Mouse (Mus musculus) liver, embryonic 15.5 days (tissue): ENCODE measurements around the gene Cfap54. TPM values are rescaled to one million over a fixed set of nuclear protein-coding genes. Genes with fewer than 3 reads are reported as not detected.

Experiments used
- ATAC-seq: fragments of 200-750 bp; cut with Nextera tagmentation; 2 replicates; pipeline ENCODE4 v1.8.0; 2017; ENCODE audit warnings: moderate number of reproducible peaks, mild to moderate bottlenecking, moderate library complexity; ENCODE audit not compliant: insufficient read depth
- H3K27ac ChIP-seq: fragments of 300-500 bp; sonication (generic); replicated peaks from 2 replicates; pipeline ENCODE4 v1.5.1; 2015; ENCODE audit warnings: mild to moderate bottlenecking, inconsistent platforms
- H3K27me3 ChIP-seq: fragments of 300-500 bp; sonication (generic); 2 replicates; pipeline ENCODE4 v1.6.1; 2015; ENCODE audit warnings: mild to moderate bottlenecking, inconsistent platforms
- H3K36me3 ChIP-seq: fragments of 300-500 bp; sonication (generic); replicated peaks from 2 replicates; pipeline ENCODE4 v1.6.1; 2015; ENCODE audit warnings: moderate library complexity, mild to moderate bottlenecking, inconsistent platforms
- H3K4me1 ChIP-seq: fragments of 300-500 bp; sonication (generic); replicated peaks from 2 replicates; pipeline ENCODE4 v1.6.1; 2015; ENCODE audit warnings: inconsistent platforms
- H3K4me2 ChIP-seq: fragments of 300-500 bp; sonication (generic); 2 replicates; pipeline ENCODE4 v1.6.1; 2015; ENCODE audit warnings: moderate library complexity, mild to moderate bottlenecking, inconsistent platforms
- H3K4me3 ChIP-seq: fragments of 300-500 bp; sonication (generic); replicated peaks from 2 replicates; pipeline ENCODE4 v1.5.1; 2015; ENCODE audit warnings: mild to moderate bottlenecking, inconsistent platforms
- H3K9ac ChIP-seq: fragments of 300-500 bp; sonication (generic); 2 replicates; pipeline ENCODE4 v1.6.1; 2015; ENCODE audit warnings: moderate library complexity, mild to moderate bottlenecking, inconsistent platforms
- H3K9me3 ChIP-seq: fragments of 300-500 bp; sonication (generic); replicated peaks from 2 replicates; pipeline ENCODE4 v1.6.1; 2016; ENCODE audit warnings: inconsistent platforms
- WGBS: fragments of 180-500 bp; shearing (Covaris S2); methylation state at CpG from one replicate; pipeline ENCODE4 v1.1.7; 2015; ENCODE audit warnings: mixed read lengths; ENCODE audit not compliant: insufficient replicate concordance; 5-methylcytosine and 5-hydroxymethylcytosine counted together
- polyA plus RNA-seq: library from polyadenylated mRNA; unstranded; fragments of >200 nt; fragmentation: Nextera tagmentation; extraction: Ambion mirVana; gene quantifications from 2 replicates; pipeline ENCODE4 v1.2.1, GENCODE M21; 2015

Cfap54 gene
- polyA plus RNA-seq, 1 experiment from 2014 or later = 0.18 TPM

DNA sequence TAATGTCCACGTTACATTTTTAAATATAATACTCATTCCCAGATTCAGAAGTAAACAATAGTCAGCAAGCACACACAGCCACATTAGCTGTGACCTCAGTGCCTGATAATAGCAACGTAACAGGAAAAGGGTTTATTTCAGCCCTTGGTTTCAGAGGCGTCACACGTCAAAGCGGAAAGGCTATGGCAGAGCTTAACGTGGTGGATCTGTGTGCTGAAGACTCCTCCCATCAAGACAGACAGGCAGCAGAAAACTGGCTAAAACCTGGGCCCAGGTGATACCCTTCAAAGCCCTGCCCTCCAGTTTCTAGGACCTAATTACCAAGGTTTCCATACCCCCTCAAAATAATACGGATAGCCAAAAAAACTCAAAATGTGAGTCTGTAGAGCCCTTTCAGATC, 16.0 kb upstream of the Cfap54 start:
- H3K4me2 ChIP-seq = no peak overlapping the region
- 78% methylated on average over 7 of the region's 7 CpGs for WGBS
- H3K27me3 ChIP-seq = no peaks in the 10 kb centered on the region
- no peaks in the 10 kb centered on the region; the same call in 1 of the 2 replicates for H3K4me1 ChIP-seq
- no peak for ATAC-seq
- H3K9me3 ChIP-seq = no peaks in the 10 kb centered on the region
- H3K4me3 ChIP-seq = no peak overlapping the region
- no peaks in the 10 kb centered on the region for H3K36me3 ChIP-seq
- no peak overlapping the region for H3K9ac ChIP-seq
- H3K27ac ChIP-seq = no peak overlapping the region

DNA sequence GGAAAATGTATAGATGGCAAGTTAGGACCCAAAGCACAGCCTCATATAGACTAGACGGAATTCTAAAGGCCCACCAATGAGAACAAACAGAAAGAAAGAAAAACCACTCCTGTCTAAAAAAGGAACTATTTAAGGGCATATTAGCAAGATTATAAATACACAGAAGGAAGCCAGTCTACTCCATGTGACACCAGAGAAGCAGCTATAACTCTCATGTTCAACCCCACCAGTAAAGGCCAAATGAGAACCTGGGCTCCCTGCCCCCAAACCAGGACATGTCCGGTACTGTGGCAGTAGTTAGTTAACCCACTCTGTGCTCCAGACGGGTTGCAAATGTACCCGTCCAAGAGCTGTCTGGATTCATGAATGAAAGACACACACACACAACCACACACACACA, 14.4 kb upstream of the Cfap54 start:
- H3K9me3 ChIP-seq = no peaks in the 10 kb centered on the region
- H3K4me1 ChIP-seq = no peaks in the 10 kb centered on the region; the same call in 1 of the 2 replicates
- H3K36me3 ChIP-seq = no peaks in the 10 kb centered on the region
- H3K27me3 ChIP-seq = no peaks in the 10 kb centered on the region
- no peak overlapping the region for H3K27ac ChIP-seq
- no peak overlapping the region for H3K4me3 ChIP-seq
- no peak overlapping the region for H3K9ac ChIP-seq
- no peak overlapping the region for H3K4me2 ChIP-seq
- no peak for ATAC-seq
- WGBS = 49% methylated on average over 4 of the region's 4 CpGs

DNA sequence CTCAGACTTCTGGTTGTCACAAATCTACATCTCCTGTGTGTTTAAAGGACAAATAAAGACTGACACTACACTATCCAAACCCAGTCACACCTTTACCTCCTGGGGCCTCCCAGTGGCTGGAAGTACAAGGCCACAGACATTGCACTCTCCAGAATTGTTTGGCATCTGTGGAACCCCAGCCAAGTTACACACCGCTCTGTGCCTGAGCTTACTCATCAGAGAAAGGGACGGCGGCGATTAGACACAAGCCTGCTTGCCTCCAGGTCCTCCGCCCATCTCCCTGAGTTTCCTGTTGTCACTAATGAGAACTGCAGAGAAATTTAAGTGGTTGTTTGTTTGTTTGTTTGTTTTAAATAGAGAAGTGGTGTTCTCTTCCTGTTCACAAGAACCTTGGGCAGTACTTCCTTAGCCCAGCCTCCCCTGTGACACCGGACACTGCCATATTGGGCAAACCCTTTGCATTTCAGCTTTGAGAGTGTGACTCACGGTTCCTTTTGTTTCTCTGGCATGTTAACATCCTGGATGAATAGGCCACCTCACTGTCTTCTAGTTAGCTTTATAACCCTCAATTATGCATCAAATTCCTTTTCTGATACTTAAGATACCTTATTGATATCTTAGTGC, 13.7 kb upstream of the Cfap54 start:
- H3K27ac ChIP-seq = no peak overlapping the region
- ATAC-seq = peak; percentile 22; the same call in 1 of the 2 replicates
- WGBS = 48% methylated on average over 7 of the region's 7 CpGs

DNA sequence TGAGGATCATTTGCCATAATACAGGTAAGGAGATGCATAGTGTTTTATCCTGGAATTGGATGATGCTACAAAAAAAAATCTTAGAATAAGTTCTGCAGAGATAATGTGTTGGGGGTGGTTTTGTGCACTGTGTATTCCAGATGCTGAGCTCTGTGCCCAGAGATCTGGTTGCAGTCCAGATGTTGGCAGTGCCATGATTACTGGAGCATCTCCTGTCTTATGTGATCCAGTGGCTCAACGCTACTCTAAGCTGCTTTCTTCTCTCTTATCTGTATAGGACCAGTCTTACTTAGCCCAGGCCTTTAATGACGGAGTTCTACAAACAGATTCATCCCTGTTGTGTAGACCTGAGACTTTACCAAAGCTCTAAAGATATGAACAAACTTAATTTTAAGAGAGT, 10.5 kb upstream of the Cfap54 start:
- 55% methylated on average over 2 of the region's 2 CpGs for WGBS
- H3K9ac ChIP-seq = no peak overlapping the region
- peaks cover 6% of the 10 kb centered on the region for H3K4me1 ChIP-seq
- no peaks in the 10 kb centered on the region for H3K36me3 ChIP-seq
- H3K27ac ChIP-seq = no peak overlapping the region
- H3K9me3 ChIP-seq = no peaks in the 10 kb centered on the region
- H3K27me3 ChIP-seq = no peaks in the 10 kb centered on the region
- no peak for ATAC-seq
- H3K4me3 ChIP-seq = no peak overlapping the region
- H3K4me2 ChIP-seq = no peak overlapping the region

More for the DNA sequence above, 13.7 kb upstream of the Cfap54 start:
- Histone ChIP-seq H3K4me2 (no peak overlapping the region), H3K9ac (no peak overlapping the region), H3K9me3 (no peaks in the 10 kb centered on the region), H3K36me3 (no peaks in the 10 kb centered on the region), H3K27me3 (no peaks in the 10 kb centered on the region), H3K4me1 (no peaks in the 10 kb centered on the region; the same call in 1 of the 2 replicates), H3K4me3 (no peak overlapping the region)

DNA sequence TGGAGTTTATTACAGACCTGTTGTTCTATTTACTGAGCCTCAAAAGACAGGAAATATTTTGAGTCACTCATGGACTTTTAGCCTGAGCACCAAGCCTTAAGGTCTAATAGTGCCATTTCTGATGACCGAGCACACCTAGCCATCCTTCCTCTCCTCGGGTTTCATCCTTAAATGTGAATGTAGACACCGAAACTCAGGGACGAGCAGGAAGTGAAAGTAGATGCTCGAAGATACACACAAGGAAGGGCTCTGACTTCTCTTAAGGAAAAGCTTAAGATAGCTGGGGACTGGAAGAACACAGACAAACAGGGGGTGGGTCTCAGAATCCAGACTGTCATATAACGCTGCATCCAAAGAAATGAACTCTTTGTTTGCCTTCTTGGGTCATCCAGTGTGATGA, 8.8 kb upstream of the Cfap54 start:
- Histone ChIP-seq H3K9me3 (no peaks in the 10 kb centered on the region), H3K4me3 (no peak overlapping the region), H3K27ac (no peak overlapping the region), H3K9ac (no peak overlapping the region), H3K36me3 (no peaks in the 10 kb centered on the region), H3K4me1 (peaks cover 9% of the 10 kb centered on the region), H3K4me2 (no peak overlapping the region), H3K27me3 (no peaks in the 10 kb centered on the region)
- WGBS = 51% methylated on average over 6 of the region's 6 CpGs
- ATAC-seq = no peak

DNA sequence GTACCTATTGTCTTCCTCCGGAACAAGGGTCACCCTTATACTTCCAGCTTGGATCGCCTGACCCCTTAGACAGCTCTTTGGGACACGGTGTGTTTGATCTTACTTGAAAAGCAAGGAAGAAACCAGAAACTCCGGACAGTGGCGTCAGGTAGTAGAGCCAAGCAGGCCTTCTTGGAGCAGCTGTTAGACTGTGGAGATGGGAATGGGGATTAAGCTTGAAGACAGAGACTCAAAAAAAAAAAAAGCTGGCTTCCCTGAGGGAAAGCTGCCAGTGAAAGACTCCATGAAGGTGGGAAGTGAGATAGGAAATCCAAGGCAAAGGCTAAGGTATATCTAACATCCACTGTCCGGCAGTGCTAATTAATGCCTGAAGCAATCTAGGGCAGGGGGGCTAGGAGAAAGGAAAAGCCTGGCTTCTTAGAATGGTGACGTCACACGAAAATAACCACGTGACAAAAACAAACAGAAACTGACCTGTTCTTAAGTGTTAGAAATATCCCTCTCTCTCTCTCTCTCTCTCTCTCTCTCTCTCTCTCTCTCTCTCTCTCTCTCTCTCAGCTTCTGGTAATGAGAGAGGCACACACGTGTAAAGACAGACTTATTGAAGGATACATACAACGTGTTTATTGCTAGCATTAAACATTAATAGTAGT, 7.1 kb upstream of the Cfap54 start:
- Histone ChIP-seq H3K27ac (no peak overlapping the region), H3K9me3 (no peaks in the 10 kb centered on the region), H3K9ac (no peak overlapping the region), H3K4me3 (no peak overlapping the region), H3K27me3 (0 out of 2 replicates have a peak, but pooled peaks cover 3% of the 10 kb centered on the region), H3K4me2 (no peak overlapping the region), H3K4me1 (peaks cover 10% of the 10 kb centered on the region; the same call in 1 of the 2 replicates), H3K36me3 (no peaks in the 10 kb centered on the region)
- ATAC-seq = no peak
- 62% methylated on average over 11 of the region's 11 CpGs for WGBS

DNA sequence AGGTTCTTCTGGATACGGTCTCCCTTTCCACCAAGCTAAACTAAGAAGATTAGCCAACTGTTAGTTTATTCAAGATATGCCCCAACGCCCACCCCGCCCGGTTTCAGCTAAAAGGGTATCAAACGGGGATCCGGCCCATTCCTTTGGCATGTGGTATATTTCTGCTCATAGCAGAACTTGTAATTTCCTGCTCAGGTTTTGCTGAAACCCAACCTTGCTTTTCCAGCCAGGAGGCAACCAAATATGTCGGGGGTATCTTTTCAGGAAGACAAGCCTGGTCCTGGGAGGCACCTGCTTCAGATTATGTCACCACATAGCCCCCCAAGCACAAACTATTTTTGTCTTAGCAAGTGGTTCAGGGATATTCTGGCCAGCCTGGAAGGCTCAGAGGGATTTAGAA, 6.1 kb upstream of the Cfap54 start:
- Histone ChIP-seq H3K4me3 (no peak overlapping the region), H3K4me2 (no peak overlapping the region), H3K9ac (no peak overlapping the region), H3K27ac (no peak overlapping the region), H3K27me3 (0 out of 2 replicates have a peak, but pooled peaks cover 3% of the 10 kb centered on the region), H3K9me3 (no peaks in the 10 kb centered on the region), H3K4me1 (peaks cover 20% of the 10 kb centered on the region), H3K36me3 (no peaks in the 10 kb centered on the region)
- 37% methylated on average over 7 of the region's 7 CpGs for WGBS
- ATAC-seq = no peak

DNA sequence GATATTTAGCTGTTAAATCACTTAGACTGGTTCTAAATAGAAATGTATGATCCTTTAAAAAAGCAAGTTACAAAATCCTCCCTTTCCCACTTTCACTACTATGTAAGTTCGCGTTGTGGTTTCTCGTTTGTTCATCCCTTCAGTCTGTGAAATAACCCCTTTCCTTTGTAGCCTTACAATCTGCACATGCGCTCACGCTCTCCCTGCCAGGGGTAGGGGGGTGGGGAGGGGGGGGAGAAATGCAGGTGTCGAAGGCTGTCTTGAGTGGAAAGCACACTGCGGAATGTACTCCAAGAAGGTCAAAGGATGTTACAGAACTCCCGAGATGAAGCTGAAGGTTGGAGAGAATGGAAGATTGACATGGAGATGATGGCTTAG, 2.5 kb upstream of the Cfap54 start:
- H3K27me3 ChIP-seq = 0 out of 2 replicates have a peak, but pooled peaks cover 3% of the 10 kb centered on the region
- WGBS = 65% methylated on average over 8 of the region's 8 CpGs
- H3K27ac ChIP-seq = no peak overlapping the region

DNA sequence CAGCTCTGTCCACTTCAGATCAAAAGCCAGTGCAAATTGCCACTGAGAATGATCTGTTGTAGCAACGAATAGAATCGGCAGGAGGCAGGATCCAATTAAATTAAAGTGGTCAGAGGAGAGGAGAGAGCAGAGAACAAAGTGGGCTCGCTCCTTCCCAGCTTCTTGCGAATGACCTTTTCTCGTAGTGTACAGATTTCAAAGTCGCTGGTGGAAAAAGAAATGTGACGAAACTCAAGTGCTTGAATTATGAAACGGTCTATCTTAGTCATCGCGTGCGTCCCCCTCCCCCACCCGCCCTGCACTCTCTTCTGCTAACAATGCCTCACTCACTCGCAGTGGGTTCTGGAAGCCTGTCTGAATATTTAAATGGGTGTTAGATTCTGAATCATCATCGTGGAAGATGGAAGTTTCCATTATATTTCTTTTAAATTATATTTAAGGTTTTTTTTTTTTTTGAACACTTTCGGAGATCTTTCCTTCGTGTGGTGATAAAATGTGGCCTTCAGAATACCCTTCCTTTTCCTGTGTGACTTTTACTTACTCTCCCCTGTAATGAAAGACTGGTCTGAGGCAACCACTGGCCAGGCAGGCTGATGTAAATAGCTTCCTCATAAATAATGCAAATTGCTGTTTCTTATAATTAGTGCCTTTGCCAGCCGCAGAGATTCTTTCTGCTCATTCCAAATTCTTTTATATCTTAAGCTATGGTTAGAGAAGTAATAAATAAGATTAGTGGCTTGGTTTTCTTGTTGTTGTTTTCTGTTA, 2.0 kb upstream of the Cfap54 start:
- Histone ChIP-seq H3K9me3 (no peaks in the 10 kb centered on the region), H3K4me2 (peak overlapping the region; percentile 59), H3K27me3 (0 out of 2 replicates have a peak, but pooled peaks cover 3% of the 10 kb centered on the region), H3K27ac (no peak overlapping the region), H3K36me3 (no peaks in the 10 kb centered on the region), H3K4me1 (peaks cover 35% of the 10 kb centered on the region), H3K4me3 (peak overlapping the region; percentile 31), H3K9ac (no peak overlapping the region)
- WGBS = 9% methylated on average over 17 of the region's 17 CpGs
- no peak for ATAC-seq

More for the DNA sequence above, 2.5 kb upstream of the Cfap54 start:
- Histone ChIP-seq H3K4me1 (peaks cover 34% of the 10 kb centered on the region), H3K4me2 (no peak overlapping the region), H3K9me3 (no peaks in the 10 kb centered on the region), H3K36me3 (no peaks in the 10 kb centered on the region), H3K9ac (no peak overlapping the region), H3K4me3 (no peak overlapping the region)
- no peak for ATAC-seq

DNA sequence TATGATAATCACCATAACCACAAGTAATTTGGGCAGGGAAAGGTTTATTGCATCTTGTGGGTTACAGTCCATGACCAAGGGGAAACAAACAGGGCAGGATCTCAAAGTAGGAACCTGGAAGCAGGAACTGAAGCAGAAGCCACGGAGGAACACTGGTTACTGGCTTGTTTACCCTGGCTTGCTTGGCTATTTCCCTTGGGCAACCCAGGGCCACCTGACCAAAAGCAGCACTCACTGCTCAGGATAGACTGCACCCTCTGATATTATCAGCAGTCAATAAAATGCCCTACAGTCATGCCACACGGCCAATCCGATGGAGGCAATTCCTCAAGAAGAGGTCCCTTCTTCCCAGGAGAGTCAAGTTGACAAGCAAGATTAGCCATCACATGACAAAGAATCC, 1.9 kb downstream of the Cfap54 start:
- H3K9ac ChIP-seq = no peak overlapping the region
- no peak overlapping the region for H3K4me3 ChIP-seq
- H3K27me3 ChIP-seq = 0 out of 2 replicates have a peak, but pooled peaks cover 2% of the 10 kb centered on the region
- no peaks in the 10 kb centered on the region for H3K9me3 ChIP-seq
- H3K4me1 ChIP-seq = peaks cover 33% of the 10 kb centered on the region
- H3K27ac ChIP-seq = no peak overlapping the region
- WGBS = 69% methylated on average over 3 of the region's 3 CpGs
- no peak for ATAC-seq
- H3K36me3 ChIP-seq = no peaks in the 10 kb centered on the region
- no peak overlapping the region for H3K4me2 ChIP-seq

DNA sequence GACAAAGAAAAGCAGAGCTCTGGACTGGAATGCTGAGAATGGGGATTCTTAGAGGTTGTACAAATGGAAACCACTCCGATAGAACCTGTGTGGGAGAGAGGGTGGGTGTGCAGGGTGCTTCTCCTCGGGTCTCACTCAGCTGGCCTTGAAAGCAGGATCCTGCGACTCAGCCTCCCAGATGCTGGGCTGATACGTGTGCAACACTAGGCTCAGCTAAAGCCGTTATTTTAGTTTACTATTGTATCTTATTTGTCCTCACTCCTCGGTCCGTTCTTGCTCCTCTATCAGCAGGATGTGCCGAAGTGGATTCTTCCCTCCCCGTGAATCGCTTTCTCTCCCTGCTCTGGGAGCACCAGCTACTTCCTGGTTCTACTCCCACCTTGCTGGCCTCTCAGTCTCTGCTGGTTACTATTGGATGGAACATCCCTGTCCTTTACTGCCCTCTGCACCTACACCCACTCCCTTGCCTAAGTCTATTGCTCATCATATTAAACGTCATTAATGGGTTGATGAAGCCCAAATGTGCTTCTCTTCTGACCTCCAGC, 3.4 kb downstream of the Cfap54 start:
- Histone ChIP-seq H3K4me2 (no peak overlapping the region), H3K4me1 (peaks cover 29% of the 10 kb centered on the region), H3K9me3 (no peaks in the 10 kb centered on the region), H3K4me3 (no peak overlapping the region), H3K9ac (no peak overlapping the region), H3K27ac (no peak overlapping the region), H3K36me3 (no peaks in the 10 kb centered on the region), H3K27me3 (no peaks in the 10 kb centered on the region)
- 73% methylated on average over 11 of the region's 11 CpGs for WGBS
- ATAC-seq = no peak
